Mouse (Mus musculus) liver, embryonic 18 days (tissue): ENCODE data around the gene Gm45717. TPM values are rescaled to one million over a fixed set of nuclear protein-coding genes. Genes with fewer than 3 reads are reported as not detected.

Experiments
- polyA plus RNA-seq: library from polyadenylated mRNA; depleted of rRNA; stranded (reverse); fragments of >200 nt; gene quantifications from 2 replicates; pipeline ENCODE4 v1.2.3, GENCODE M21; 2012; rRNA removed

Gm45717 gene
- 0.14 TPM in 1 of 2 replicates, not detected in the other for polyA plus RNA-seq

GRCm38 (mm10) chr7:140955758-140956555 lies at the start of gene Gm45717, which contains the start of gene Ifitm2:
Gene Gm45717, minus strand, starts transcription at chr7:140955937.
Gene Ifitm2, minus strand, starts transcription at chr7:140955987.

GRCm38 (mm10) chr7:140966921-140967320 lies 11.2 kb upstream of the Gm45717 start, which contains the start of gene Ifitm1:
Gene Ifitm1, plus strand, starts transcription at chr7:140967221.

GRCm38 (mm10) chr7:140949824-140950530 lies 5.8 kb downstream of the Gm45717 start, which contains the start of gene Ifitm5:
Gene Ifitm5, minus strand, starts transcription at chr7:140950291.

GRCm38 (mm10) chr7:140941222-140942051 lies 14.3 kb downstream of the Gm45717 start, which contains the start of gene Pgghg:
Gene Pgghg, plus strand, starts transcription at chr7:140941391.

GRCm38 (mm10) chr7:140920418-140921029 lies 35.2 kb downstream of the Gm45717 start, which contains the start of gene Nlrp6:
Gene Nlrp6, plus strand, starts transcription at chr7:140920902.

GRCm38 (mm10) chr7:140900220-140900619 lies 55.5 kb downstream of the Gm45717 start, which contains the start of gene Cox8b:
Gene Cox8b, minus strand, starts transcription at chr7:140900446.

Other genes starting within 250 kb of the Gm45717 start
- gene Cyp2e1, start 192.2 kb downstream of the Gm45717 start, polyA plus RNA-seq: 60.5 and 91.1 TPM in 2 replicates
- 0.06 and 0.07 TPM in 2 replicates for gene Syce1, start 168.1 kb downstream of the Gm45717 start, polyA plus RNA-seq
- gene Zfp941, start 133.8 kb downstream of the Gm45717 start, polyA plus RNA-seq: 0.17 and 0.21 TPM in 2 replicates
- 112 and 142 TPM in 2 replicates for gene Urah, start 120.9 kb downstream of the Gm45717 start, polyA plus RNA-seq
- gene Scgb1c1, start 110.4 kb downstream of the Gm45717 start, polyA plus RNA-seq: not detected in 2 replicates
- not detected in 2 replicates for gene Odf3, start 108.1 kb downstream of the Gm45717 start, polyA plus RNA-seq
- not detected in 2 replicates for gene Gm45785, start 99.6 kb downstream of the Gm45717 start, polyA plus RNA-seq
- 17.1 and 20.2 TPM in 2 replicates for gene Ric8a, start 99.0 kb downstream of the Gm45717 start, polyA plus RNA-seq
- gene Bet1l, start 98.4 kb downstream of the Gm45717 start, polyA plus RNA-seq: 18.5 TPM in 2 replicates
- 36.4 TPM in 2 replicates for gene Psmd13, start 74.0 kb downstream of the Gm45717 start, polyA plus RNA-seq
- 46.5 and 51.9 TPM in 2 replicates for gene Sirt3, start 73.6 kb downstream of the Gm45717 start, polyA plus RNA-seq
- gene Cox8b, start 55.5 kb downstream of the Gm45717 start, polyA plus RNA-seq: 0.19 and 0.20 TPM in 2 replicates
- 61.4 and 61.9 TPM in 2 replicates for gene Nlrp6, start 35.0 kb downstream of the Gm45717 start, polyA plus RNA-seq
- 12.3 and 13.2 TPM in 2 replicates for gene Pgghg, start 14.5 kb downstream of the Gm45717 start, polyA plus RNA-seq
- 0.67 and 0.85 TPM in 2 replicates for gene Ifitm5, start 5.6 kb downstream of the Gm45717 start, polyA plus RNA-seq
- gene Ifitm2, start 50 bp upstream of the Gm45717 start, polyA plus RNA-seq: 552 and 564 TPM in 2 replicates
- 53.0 and 54.4 TPM in 2 replicates for gene Ifitm1, start 11.3 kb upstream of the Gm45717 start, polyA plus RNA-seq
- 164 and 239 TPM in 2 replicates for gene Ifitm3, start 54.8 kb upstream of the Gm45717 start, polyA plus RNA-seq
- gene Ifitm6, start 62.0 kb upstream of the Gm45717 start, polyA plus RNA-seq: 193 and 325 TPM in 2 replicates
- not detected in 2 replicates for gene Gm17387, start 73.2 kb upstream of the Gm45717 start, polyA plus RNA-seq
- gene B4galnt4, start 105.2 kb upstream of the Gm45717 start, polyA plus RNA-seq: 0.46 and 0.61 TPM in 2 replicates
- gene Pkp3, start 122.3 kb upstream of the Gm45717 start, polyA plus RNA-seq: 0.74 and 0.85 TPM in 2 replicates
- gene Sigirr, start 144.6 kb upstream of the Gm45717 start, polyA plus RNA-seq: 17.1 and 19.8 TPM in 2 replicates
- 7.8 and 10.3 TPM in 2 replicates for gene Ano9, start 161.9 kb upstream of the Gm45717 start, polyA plus RNA-seq
- gene Ptdss2, start 166.4 kb upstream of the Gm45717 start, polyA plus RNA-seq: 41.9 and 44.3 TPM in 2 replicates
- 45.4 and 45.9 TPM in 2 replicates for gene Rnh1, start 216.9 kb upstream of the Gm45717 start, polyA plus RNA-seq
- 39.5 and 41.3 TPM in 2 replicates for gene Hras, start 238.1 kb upstream of the Gm45717 start, polyA plus RNA-seq
- 3.1 and 3.4 TPM in 2 replicates for gene Lrrc56, start 238.2 kb upstream of the Gm45717 start, polyA plus RNA-seq